Mouse (Mus musculus) heart, adult 18-20 months (tissue): ENCODE measurements around the gene Miga2. TPM values are rescaled to one million over a fixed set of nuclear protein-coding genes. Genes with fewer than 3 reads are reported as not detected.
"Not testable (repeated sequence)": the region's sequence is repeated elsewhere in the genome, so short reads cannot be mapped to it uniquely, and the experiment has no call there.

Experiments used
- DNase-seq, 2 experiments: peaks; one replicate each; pipeline ENCODE4 v3.0.0; 2021 to 2022; ENCODE audit warnings: mixed read lengths in 1 of 2
- total RNA-seq, 2 experiments: library from RNA; stranded (reverse); gene quantifications; 2 replicates each; pipeline ENCODE4 v1.2.3; 2021

Gene Miga2
- total RNA-seq, 2 experiments from 2014 or later, result 83.0 to 85.6 TPM

DNA sequence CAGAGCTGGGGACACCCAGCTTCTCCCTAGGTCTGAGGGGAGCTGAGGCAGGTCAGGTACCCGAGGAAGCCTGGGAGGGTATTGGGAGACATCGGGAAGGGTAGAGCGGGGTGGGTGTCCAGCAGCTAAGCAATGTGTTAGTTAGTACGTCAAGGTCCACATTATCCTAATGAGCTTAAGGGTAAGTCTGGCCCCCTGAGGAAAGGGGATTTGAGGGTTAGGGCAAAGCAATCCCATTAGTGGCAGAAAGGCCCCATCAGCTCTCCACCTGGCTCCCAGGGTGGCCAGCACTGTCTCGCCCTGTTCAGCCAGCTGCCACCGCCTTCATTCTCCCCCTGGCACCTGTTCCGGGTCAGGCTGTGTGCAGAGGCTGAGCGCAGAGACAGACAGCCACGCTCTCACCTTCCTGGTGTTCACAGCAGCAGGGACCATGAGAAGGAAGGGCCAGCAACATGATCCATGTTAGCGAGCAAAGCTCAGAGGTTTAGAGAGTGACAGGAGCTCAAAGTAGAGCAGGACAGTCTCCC lies 34.0 kb downstream of the Miga2 start:
- DNase-seq, result no peak

DNA sequence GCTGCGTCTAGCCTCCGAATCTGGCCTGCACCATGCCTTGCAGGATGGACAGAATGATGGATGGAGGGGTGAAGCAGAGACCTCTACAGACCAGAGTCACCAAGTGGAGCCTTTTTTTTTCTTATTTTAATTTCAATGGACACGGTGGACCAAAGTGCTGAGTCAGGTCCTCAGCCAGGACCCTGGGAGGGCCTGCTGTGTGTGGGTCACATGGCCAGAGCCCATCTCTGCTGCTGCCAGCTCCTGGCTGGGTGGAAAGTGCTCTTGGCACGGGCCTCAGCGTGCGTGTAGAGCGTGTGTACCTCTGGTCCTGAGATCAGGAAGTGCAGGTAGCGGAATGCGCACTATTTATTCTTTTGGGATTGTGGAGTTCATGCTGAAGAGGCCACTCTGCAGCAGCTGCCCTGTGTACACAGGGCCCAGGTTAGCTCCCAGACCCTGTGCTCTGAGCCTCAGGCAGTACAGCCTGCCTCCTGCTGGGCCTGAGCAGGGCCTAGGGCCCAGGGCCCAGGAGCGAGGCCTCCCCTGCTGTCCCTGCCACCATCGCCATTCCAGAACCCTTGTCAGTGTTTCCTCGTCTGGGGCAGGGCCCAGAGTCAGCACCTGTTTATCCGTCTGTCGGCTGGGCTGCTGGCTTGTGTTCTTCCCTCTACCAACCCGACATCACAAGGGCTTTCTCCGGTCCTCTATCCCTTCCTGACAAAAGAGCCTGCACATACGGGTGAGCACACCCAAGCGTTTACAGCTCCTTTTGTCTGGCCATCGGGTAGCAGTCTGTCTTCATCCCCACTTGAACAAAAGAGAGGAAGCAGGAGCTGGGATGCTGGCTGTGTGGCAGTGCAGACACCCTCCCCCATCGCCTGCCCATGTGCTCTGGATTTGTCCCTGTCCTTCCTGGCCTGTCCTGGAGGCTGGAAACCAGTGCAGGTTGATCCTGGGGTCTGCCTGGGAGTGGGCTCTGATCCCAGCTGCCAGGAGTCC lies 35.4 kb downstream of the Miga2 start:
- DNase-seq, result no peak

DNA sequence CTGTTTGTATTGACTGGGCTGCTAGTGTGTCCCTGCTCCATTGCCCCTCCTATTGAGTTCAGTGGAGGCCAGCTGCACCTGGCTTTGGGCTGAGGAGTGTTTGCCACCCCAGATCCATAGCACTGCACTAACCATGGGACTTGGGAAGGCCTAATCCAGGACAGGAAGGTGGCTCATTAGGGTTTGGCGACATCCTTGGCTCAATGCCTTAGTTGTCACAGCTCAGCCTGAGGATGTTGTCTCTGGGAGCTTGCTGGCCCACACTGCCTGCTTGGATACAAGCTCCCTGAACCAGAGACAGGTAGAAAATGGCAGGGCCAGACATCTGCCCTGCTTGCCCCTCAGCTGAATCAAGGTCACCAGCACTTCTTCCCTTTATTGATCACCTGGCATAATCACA lies 37.5 kb downstream of the Miga2 start:
- DNase-seq, result no peak

DNA sequence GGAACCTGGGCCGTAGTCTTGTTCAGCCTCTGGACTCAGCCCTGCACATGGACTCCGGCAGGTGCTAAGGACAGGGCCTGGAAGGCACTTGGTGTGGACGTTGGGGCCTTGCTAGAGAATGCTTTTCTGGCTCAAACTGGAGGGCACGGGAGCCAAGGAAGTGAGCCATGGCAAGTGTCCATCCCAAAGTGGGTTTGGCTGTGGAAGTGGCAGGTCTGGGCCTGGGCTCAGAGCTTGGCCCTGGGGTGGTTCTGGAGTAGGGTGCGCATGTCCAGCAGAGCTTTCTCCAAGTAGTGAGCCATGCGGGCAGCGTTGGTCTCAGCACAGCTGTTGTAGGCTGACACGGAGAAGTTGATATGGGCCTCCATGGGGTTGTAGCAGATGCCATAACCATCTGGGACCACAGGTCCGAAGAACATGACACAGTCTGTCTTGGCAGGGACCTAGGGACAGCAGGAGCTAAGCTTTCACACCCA lies 38.4 kb downstream of the Miga2 start:
- peak in 1 of 2 experiments; percentile 80 for DNase-seq

DNA sequence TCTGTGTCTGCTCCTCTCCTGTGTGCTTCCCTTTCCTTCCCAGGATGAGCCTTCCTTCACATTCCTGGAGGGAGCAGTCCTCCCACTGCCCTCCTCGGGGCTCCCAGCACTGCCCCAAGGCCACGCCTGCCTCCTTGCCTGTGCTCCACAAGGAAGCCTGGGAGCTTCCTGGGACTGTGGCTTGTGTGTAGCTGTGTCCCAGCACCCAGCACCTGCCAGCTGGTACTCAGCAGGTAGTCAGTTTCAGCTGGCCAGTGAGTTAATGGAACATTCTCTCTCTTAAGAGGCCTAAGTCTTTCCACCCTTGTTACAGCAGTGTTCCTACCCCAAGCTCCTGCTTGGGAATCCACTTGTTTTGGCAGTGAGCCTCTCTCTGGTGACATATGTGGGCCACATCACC lies 38.8 kb downstream of the Miga2 start:
- no peak for DNase-seq

DNA sequence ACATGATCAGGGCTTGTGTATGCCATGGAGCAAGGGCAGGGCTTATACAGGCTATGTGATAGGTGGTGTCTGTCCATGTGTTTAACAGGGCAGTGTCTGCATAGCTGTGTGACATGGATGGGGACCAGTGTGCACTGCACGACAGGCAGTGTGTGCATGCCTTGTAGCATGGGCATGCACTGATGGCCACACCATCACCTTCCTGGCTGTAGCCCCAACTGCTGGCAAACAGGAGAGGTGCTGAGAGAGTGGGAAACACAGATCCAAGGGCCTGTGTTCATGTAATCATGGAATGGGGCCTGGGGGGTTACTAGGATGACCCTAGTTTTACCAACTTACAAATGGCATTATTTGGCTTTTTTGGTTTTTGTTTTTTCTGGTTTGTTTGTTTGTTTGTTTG lies 39.8 kb downstream of the Miga2 start:
- no peak for DNase-seq

DNA sequence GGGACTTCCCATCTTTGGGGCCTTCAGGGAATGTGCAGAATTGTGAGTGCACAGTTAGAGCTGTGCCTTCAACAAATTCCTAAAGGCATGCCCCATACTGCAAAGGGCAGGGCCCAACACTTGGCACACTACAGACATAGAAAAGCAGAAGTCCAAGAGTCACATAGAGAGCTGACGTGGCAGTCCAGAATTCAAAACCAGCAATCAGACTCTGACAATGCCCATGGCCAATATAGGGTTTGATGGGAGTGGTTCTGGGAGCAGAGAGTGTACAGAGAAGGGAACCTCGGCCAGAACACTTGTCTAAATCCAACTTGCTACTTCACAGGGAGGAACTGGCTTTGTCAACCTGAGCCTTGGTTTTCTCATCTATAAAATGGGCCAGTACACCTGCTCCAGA lies 43.2 kb downstream of the Miga2 start:
- peak in 1 of 2 experiments; percentile 54 for DNase-seq

DNA sequence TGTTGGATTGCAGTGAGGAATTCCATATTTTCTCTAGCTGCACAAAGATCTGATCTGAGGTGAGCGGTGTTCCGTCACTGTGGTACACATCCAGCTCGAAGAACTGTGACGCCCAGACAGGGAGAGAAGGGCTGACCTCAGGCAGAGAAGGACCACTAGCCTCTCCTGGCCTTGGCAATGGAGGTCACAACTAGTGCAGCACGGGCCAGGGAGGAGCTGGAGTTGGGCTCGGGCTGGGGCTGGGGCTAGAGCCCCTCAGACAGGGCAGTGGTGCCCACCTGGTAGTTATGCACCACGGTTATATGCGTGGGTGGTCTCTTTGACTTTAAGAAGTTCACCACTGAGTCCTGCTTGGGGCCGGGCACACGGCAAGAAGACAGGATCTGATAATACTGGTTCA lies 43.7 kb downstream of the Miga2 start:
- no peak for DNase-seq

DNA sequence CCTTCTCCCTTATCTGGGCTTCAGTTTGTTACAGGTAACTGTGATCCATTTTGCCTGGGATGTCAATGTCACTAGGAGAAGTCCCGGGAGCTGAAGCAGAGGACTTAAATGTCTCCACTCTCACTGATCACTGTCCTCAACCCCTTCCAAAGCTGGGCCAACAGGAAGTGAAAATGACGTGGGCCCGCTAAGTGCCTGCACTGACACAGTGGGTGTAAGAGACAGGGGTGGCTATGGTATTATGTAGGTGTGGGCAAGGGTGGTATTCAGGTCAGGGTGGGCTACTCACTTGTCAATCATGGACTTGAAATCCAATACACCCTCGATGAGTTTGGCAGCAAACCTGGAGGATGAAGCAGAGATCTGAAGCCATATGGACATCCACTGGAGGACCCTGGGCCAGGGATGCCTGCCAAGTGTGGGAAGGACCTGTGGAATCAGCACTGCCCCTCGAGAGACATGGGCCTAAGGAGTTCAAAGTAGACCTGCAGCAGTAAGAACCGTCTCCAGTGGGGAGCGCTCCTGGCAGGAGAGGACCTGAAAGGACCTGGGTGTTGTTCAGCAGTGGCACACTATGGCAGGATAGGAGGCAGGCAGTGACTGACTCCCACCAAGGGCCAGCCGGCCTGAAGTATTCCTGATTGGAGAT lies 44.5 kb downstream of the Miga2 start:
- no peak for DNase-seq

DNA sequence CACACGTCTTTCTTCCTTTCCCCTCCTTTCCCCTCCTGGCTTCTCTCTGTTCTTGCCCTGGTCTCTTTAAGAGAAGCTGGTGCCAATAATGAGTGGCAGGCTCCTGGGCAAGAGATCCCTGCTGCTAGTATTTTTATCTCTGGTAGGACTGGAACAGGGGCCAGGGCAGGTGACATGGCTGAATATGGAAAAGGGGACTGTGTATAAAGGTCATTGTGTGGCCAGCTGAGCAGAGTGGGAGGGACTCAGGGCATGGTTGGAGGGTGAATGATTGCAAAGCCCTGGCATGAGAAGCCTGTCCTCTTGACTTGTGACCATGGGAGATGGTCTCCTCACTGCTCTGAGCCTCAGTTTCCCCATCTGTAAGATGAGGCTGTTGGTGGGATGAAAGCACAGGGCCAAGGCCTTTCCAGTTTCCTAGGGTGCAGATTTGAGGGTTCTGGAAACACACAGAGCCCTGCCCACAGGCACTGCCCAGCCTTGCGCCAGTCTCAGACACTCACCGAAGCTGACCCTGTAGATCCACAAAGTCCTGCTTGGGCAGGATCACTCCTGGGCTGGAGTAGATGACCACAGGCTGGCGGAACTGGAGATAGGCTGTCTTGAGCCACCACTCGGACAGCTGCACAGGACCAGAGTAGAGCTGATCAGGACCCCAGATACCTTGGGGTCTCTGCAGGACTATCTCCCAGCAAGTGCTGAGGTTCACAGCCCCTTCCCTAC lies 45.6 kb downstream of the Miga2 start:
- peak; percentile 71 to 86 for DNase-seq

DNA sequence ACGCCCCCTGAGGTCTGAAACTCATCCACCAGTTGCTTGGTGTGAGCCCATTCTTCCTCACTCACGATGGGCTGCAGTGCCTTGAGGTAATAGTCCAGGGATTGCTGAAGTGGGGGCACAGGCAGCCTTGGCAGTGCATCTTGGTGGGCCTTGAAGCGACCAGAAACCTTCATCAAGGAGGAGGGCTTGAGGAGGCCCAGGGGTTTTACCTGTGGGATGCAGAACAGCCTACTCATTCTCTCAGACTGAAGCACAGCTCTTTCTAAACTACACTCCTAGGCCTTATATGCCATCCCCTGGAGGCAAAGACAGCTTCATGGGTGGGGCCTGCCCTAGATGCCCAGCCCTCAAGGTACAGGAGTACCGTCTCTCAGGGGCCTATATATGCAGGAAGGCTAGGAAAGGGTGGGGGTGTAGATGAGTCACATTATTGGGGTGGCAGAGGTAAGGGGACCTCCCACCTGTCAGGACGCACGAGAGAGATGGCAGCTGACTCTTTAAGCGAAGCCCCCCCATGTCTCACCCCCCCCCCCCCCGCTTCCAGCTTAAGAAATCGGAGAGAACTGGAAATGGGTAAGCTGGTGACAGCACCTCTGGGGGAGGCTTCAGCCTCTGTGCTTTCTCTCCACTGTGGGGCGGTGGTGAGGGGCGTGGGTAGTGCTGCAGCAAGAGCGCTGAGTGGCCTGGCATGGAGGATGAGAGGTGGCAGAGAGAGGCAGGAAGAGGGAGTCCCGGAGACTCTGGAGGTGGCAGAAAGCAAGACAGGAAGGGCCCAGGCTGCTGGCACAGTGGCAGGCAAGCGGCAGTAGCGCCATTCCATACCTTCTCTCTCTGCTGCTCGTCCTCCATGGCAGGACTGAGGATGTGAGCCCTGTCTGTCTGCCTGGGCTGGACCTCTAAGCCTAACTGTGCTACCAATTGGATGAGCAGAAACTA lies 49.3 kb downstream of the Miga2 start:
- no peak for DNase-seq

DNA sequence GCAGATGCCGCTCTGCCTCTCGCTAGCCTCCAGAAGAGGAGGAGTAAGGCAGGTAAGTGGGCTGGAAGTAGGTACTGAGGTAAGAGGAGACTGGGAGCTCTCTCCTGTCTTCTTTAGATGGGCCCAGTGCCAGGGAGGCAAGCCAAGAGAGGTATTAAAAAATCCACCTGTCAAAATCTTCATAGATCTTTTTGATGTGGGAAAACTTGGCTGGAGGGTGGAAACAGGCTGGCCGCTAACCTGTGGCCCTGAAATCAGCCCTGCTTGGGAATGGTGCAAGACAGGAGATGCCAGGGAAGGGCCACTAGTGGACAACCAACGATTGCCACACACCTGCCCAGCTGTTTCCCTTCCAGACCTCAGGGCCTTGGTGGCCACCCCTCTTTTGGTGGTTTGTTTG lies 50.1 kb downstream of the Miga2 start:
- DNase-seq, result no peak

DNA sequence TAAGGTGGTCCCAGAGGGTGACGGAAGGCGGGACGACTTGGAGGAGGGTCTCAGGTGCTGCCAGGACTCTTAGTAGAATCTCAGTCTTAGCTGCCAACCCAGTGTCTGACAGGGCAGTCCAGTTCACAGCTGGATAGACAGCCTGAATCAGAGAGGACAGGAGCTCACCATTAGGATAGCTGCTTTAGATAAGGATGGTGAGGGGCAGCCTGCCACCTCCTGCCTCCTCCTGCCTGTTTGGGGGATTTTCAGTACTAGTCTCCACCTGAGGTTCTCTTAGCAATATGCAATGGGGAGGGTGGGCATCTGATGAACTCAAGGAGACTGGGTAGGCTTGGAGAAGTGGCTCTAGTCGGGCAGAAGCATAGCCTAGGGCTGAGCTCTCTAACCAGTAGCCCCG lies 50.6 kb downstream of the Miga2 start:
- DNase-seq, result peak in 1 of 2 experiments; percentile 25

DNA sequence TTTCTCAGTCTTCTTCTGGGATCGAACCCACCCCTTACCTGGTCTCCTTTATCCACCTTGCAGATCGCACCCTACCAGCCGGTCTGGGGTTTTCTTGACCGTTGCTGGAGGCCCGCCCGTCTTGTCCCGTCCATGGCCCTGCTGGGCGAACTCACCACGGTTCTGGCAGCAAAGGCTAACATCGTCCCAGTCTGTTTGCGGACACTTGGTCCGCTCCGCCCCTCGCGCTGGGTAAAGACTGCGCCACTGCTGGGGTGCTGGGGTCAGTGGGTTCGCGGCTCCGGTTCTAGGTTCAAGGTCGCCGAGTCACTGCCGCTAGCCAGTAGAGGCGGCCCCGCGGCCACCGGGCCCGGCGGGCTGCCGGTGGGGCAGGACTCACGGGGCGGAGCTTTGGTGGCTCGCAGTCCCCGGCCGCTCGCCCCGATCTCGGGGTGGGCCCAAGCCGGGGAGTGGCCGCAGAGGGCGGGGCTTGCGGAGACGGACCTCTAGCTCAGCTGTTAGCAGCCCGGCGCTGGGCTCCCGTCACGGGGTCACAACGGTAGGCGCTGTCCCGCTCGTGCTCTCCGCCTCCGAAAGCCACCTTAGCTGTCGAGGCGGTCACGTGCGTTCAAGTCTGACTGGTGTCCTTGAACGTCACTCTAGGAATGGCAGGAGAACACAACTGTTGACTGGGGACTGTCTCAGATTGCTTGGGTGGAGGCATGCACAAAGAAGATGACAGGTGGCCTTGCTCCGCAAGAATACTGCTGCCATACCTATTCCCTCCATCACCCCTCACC lies 51.3 kb downstream of the Miga2 start, which contains the start of gene Crat:
TSS of gene Crat (minus strand) at position 657 of the 779 bp plus-strand sequence.
- peak; percentile 95 to 98 for DNase-seq

DNA sequence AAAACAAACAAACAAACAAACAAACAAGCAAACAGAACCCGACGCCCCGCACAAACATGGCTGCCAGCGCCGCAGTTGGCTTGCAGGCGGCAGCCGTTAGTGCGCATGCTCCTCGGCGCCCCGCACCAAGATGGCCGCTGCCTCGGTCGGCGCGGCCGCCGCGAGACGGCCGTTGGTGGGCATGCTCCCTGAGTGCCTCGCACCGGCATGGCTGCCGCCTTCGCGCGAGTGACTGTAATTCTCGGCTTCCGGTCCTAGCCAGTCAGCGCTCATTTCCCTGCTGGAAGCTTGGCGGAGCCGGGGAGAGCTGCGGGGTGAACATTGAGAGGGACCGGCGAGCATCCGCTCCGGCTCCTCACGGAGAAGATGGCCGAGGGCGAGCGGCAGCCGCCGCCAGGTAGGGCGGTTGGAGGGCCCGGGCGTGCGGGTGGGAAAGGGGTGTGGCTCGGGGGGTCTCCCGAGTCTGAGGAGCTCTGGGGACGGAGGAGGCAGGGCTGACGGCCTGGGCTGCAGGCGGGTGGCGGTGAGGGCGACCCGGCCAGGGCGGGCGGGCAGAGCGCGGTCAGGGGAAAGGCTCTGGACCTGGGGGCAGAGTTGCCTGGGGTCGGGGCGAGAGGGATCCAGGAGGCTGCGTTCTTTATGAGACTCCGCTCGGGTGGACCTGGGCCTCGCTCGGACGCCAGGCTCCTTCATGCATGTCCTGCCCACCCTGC lies 52.1 kb downstream of the Miga2 start, which contains the start of gene Ptpa:
TSS of gene Ptpa (plus strand) at position 104 of the 713 bp plus-strand sequence.
- DNase-seq, result peak; percentile 93 to 94

DNA sequence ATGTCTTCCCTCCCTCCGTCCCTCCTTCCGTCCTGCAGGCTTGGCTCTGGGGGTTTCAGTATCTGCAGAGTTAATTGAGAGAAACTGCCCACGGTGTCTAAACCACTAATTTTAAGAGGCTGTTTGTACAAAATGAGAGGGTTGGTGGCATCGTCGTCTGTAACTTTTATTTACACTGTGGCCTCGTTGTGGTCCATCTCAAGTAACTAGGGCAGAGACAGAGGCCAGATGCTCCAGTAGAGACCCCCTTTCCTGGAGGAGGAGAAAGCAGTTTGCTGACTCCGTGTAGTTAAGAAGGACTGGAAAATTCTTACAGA lies 52.6 kb downstream of the Miga2 start:
- DNase-seq, result no peak

DNA sequence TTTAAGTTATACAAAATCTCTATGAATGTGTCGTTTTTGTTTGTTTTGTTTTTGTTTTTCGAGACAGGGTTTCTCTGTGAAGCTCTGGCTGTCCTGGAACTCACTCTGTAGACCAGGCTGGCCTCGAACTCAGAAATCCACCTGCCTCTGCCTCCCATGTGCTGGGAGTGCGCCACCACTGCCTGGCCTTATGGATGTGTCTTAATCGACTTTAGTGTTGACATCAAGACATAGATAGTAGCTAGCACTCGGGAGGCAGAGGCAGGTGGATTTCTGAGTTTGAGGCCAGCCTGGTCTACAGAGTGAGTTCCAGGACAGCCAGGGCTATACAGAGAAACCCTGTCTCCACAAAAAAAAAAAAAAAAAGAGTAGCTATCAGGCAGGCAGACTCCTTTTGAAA lies 53.1 kb downstream of the Miga2 start:
- DNase-seq, result not testable (repeated sequence)

DNA sequence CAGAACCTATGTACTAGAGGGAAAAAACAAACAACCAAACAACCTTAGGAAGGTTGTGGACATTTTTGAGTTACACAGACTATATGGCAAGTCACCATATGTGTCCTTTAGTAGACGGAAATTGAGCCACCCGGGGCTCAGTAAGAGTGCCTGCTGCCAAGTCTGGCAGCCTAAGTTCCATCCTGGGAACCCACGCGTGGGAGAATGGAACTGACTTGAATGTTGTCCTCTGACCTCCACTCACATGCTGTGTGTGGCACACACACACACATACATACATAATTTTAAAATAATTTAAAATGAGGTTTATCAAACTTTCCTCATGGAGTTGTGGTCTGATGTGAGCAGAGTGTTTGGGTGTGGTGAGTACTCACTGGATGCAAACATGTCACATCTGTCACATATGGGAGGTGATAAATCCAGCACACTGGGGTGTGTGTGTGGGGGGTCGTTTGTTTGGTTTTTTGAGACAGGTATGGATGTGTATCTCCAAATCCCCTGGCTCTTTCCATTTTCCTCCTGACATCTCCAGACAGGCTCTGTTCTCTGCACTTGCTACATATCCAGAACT lies 53.6 kb downstream of the Miga2 start:
- no peak for DNase-seq

DNA sequence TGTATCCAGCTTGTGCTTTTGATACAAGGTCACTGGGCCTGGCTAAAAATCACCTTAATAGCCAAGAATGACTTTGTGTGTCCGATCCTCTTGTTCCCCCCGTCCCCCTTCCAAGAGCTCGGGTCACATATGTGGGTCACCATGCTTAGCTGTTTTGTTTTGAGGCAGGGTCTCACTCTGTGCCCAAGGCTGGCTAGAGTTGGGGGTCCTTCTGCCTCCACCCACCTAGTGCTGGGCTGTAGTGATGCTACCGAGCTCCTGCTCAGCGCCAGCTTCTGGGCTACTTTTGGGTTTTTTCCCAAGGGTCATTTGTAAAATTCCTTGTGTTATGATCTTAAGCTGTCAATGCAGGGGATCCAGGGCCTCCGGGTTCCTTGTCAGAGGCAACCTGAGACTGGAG lies 54.2 kb downstream of the Miga2 start:
- no peak for DNase-seq
